Mouse (Mus musculus): ENCODE data around the gene Asna1. TPM values are rescaled to one million over a fixed set of nuclear protein-coding genes. Genes with fewer than 3 reads are reported as not detected.

The Asna1 gene
- polyA plus RNA-seq, 1 experiment from 2014 or later = 116 TPM

DNA sequence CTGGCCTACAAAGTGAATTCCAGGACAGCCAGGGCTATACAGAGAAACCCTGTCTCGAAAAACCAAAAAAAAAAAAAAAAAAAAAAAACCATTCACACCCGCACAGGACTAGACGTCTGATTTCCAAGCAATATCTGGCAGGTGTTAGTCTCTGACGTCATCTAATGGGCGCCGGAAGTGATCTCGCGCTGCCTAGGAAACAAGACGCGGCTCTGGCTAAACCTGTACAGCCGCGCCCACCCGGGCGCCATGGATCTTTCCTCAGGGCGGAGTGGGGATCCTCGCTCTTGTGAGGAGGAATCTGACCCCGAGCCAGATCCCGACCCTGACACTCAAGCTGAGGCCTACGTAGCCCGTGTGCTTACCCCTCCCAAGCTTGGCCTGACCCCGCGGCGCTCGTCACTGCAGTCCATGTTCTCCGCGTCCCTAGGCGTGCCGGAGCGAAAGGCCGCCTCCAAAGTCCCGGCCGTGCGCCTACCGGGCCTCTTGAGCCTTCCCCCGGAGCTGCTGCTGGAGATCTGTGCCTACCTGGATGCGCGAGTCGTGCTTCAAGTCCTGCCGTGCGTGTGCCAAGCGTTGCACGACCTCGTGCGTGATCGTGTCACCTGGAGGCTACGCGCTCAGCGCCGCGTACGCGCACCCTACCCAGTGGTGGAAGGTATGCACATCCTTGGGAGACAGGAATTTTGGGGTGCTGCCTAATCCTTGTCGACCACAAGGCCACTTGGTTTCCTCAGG, 35.0 kb upstream of the Asna1 start, which contains the start of gene Fbxw9:
Gene Fbxw9, plus strand, starts transcription at position 177 of the 738 bp plus-strand sequence.
- Histone ChIP-seq H3K4me3 (replicated peaks; ENCODE audit: low read depth, low read length) (peak within 1 kb of the TSS; percentile 91), H3K4me2 (ENCODE audit: low read length) (peak within 1 kb of the TSS; percentile 97), H3K4me1 (replicated peaks; ENCODE audit: insufficient read depth, low read length) (peaks cover 7% of the 10 kb centered on the region; the same call in 1 of the 2 replicates), H3K9ac (ENCODE audit: low read depth, low read length) (peak within 1 kb of the TSS; percentile 82), H3K27ac (0 out of 2 replicates have a peak within 1 kb of the TSS, but pooled peaks have one; percentile 31), H3K27me3 (ENCODE audit: insufficient read depth, low read length) (no peaks in the 10 kb centered on the region), H3K9me3 (replicated peaks; ENCODE audit: low read length) (no peaks in the 10 kb centered on the region), H3K36me3 (ENCODE audit: insufficient read depth, low read length) (peaks cover 16% of the 10 kb centered on the region; the same call in 1 of the 2 replicates)
- peak; percentile 95 for DNase-seq (ENCODE audit: low spot score)
- under 1% methylated on average over 52 of the region's 53 CpGs for WGBS
- TF ChIP-seq CTCF (IDR thresholded peaks at IDR 0.05; ENCODE audit: low read depth) = no peak
- ATAC-seq (replicated peaks; ENCODE audit: low FRiP score, low read depth) = peak; percentile 89

DNA sequence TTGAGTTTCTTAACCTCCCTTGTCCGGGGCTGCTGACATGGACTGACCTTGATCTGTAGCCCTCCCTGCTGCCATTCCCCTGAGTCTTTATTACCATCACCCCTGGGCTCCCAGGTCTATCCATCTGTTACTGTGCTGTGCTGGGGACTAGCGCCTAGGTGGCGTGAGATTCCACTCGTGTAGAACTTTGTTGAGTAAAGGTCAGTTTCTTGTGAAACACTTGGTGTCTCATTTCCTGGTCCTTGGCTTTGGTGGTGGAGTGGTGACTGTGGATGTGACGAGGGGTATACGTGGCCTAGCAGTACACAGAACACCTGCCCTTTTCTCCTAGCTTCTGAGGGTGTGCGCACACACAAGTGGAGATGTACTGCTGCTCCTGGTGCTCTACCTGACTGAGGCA, 32.3 kb upstream of the Asna1 start:
- WGBS = 77% methylated on average over 7 of the region's 7 CpGs
- no peak overlapping the region for H3K27ac ChIP-seq
- no peaks in the 10 kb centered on the region for H3K9me3 ChIP-seq (replicated peaks; ENCODE audit: low read length)
- H3K4me3 ChIP-seq (replicated peaks; ENCODE audit: low read depth, low read length) = no peak overlapping the region
- H3K36me3 ChIP-seq (ENCODE audit: insufficient read depth, low read length) = peaks cover 42% of the 10 kb centered on the region
- no peak for ATAC-seq (replicated peaks; ENCODE audit: low FRiP score, low read depth)
- no peak overlapping the region for H3K9ac ChIP-seq (ENCODE audit: low read depth, low read length)
- no peak for TF ChIP-seq CTCF (IDR thresholded peaks at IDR 0.05; ENCODE audit: low read depth)
- H3K4me2 ChIP-seq (ENCODE audit: low read length) = no peak overlapping the region
- H3K4me1 ChIP-seq (replicated peaks; ENCODE audit: insufficient read depth, low read length) = peaks cover 7% of the 10 kb centered on the region; the same call in 1 of the 2 replicates
- no peaks in the 10 kb centered on the region for H3K27me3 ChIP-seq (ENCODE audit: insufficient read depth, low read length)
- no peak for DNase-seq (ENCODE audit: low spot score)

DNA sequence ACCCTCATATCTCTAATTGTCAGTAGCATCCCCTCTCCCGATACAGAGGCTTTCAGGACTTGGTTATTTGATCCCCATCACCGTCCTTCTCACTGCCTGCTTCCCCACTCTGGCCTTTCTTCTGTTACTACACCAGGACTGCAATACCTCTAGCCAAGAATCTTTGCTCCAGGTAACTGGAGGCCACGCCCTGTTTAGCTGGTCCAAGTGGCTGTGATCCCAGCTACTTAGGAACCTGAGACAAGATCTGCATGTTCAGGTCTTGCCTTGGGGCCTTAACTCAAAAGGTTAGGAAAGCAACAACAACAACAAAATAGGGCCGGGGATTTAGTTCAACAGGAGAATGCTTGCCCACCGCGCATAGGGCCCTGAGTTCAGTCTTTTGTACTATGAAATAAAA, 18.5 kb upstream of the Asna1 start:
- ATAC-seq (replicated peaks; ENCODE audit: low FRiP score, low read depth) = no peak
- no peak for TF ChIP-seq CTCF (IDR thresholded peaks at IDR 0.05; ENCODE audit: low read depth)
- no peaks in the 10 kb centered on the region for H3K9me3 ChIP-seq (replicated peaks; ENCODE audit: low read length)
- H3K4me2 ChIP-seq (ENCODE audit: low read length) = no peak overlapping the region
- no peak overlapping the region for H3K9ac ChIP-seq (ENCODE audit: low read depth, low read length)
- no peak overlapping the region for H3K4me3 ChIP-seq (replicated peaks; ENCODE audit: low read depth, low read length)
- peaks cover 5% of the 10 kb centered on the region; the same call in 1 of the 2 replicates for H3K4me1 ChIP-seq (replicated peaks; ENCODE audit: insufficient read depth, low read length)
- H3K27me3 ChIP-seq (ENCODE audit: insufficient read depth, low read length) = no peaks in the 10 kb centered on the region
- H3K36me3 ChIP-seq (ENCODE audit: insufficient read depth, low read length) = peaks cover 59% of the 10 kb centered on the region
- H3K27ac ChIP-seq = no peak overlapping the region
- WGBS = 88% methylated on average over 6 of the region's 6 CpGs
- no peak for DNase-seq (ENCODE audit: low spot score)

DNA sequence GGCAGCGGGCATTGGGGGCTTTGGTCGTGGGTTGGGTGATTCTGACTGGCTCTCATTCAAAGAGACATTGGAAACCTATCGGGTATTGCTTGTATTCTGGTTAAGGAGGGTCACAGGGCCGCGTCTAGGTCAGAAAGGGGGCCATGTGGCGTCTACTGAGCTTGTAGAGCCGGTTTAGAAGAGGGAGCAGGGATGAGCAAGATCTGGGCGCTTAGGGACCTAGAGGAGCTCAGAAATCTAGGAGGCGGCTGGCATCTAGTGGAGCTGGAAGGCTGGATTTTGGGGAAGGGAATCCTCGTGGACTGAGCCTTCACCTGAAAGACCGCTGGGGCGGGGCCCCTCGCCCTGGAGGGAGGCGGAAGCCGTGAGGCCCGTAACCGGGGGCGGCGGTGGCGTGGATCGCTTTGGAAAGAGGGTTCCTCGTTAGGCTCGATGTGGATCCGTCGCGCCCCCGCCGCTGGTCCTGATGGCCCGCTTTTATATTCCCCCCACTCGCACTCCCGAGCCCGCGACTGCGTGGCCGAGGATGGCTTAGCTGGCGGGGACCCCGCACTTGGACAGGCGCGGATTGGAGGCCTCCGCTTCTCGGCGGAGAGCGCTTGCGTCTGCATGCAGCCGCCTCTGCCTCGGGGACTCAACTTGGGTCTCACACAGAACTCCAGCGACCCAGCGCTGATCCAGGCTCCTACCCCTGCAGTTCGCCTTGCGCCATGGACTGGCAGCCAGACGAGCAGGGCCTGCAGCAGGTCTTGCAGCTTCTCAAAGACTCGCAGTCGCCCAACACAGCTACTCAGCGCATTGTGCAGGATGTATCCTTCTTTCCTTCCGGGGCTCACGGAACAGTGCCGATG, 12.8 kb upstream of the Asna1 start:
- no peak for TF ChIP-seq CTCF (IDR thresholded peaks at IDR 0.05; ENCODE audit: low read depth)
- H3K4me2 ChIP-seq (ENCODE audit: low read length) = peak overlapping the region; percentile 99
- H3K9me3 ChIP-seq (replicated peaks; ENCODE audit: low read length) = no peaks in the 10 kb centered on the region
- peak overlapping the region; percentile 85 for H3K4me3 ChIP-seq (replicated peaks; ENCODE audit: low read depth, low read length)
- ATAC-seq (replicated peaks; ENCODE audit: low FRiP score, low read depth) (0 out of 2 replicates have a peak, but pooled peaks have one; percentile 2), DNase-seq (ENCODE audit: low spot score) (peak; percentile 49)
- peak overlapping the region; percentile 89 for H3K9ac ChIP-seq (ENCODE audit: low read depth, low read length)
- peak overlapping the region; percentile 99 for H3K27ac ChIP-seq
- under 1% methylated on average over 53 of the region's 57 CpGs for WGBS
- H3K36me3 ChIP-seq (ENCODE audit: insufficient read depth, low read length) = peaks cover 9% of the 10 kb centered on the region
- H3K27me3 ChIP-seq (ENCODE audit: insufficient read depth, low read length) = no peaks in the 10 kb centered on the region
- peaks cover 13% of the 10 kb centered on the region for H3K4me1 ChIP-seq (replicated peaks; ENCODE audit: insufficient read depth, low read length)

DNA sequence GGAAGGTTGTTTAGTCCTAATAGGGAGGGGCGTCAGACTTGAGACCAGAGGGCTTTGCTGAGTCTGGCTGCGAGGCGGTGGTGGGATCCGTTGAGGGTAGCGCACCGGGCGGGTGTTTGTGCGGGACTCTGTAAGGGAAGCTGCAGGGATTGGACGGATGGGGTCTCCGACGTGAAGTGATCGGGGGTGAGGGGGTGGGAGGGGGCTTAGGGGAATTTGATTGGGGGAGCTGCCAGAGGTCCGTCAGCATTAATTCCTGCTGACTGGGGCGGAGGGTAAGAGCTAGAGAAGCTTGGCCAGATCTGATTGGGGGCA, 12.2 kb upstream of the Asna1 start:
- no peak for DNase-seq (ENCODE audit: low spot score)
- 1% methylated on average over 14 of the region's 14 CpGs for WGBS
- ATAC-seq (replicated peaks; ENCODE audit: low FRiP score, low read depth) = peak; percentile 40
- Histone ChIP-seq H3K9me3 (replicated peaks; ENCODE audit: low read length) (no peaks in the 10 kb centered on the region), H3K27me3 (ENCODE audit: insufficient read depth, low read length) (no peaks in the 10 kb centered on the region), H3K9ac (ENCODE audit: low read depth, low read length) (peak overlapping the region; percentile 89), H3K4me3 (replicated peaks; ENCODE audit: low read depth, low read length) (peak overlapping the region; percentile 85), H3K36me3 (ENCODE audit: insufficient read depth, low read length) (peaks cover 8% of the 10 kb centered on the region), H3K27ac (peak overlapping the region; percentile 99), H3K4me1 (replicated peaks; ENCODE audit: insufficient read depth, low read length) (peaks cover 13% of the 10 kb centered on the region), H3K4me2 (ENCODE audit: low read length) (peak overlapping the region; percentile 99)
- no peak for TF ChIP-seq CTCF (IDR thresholded peaks at IDR 0.05; ENCODE audit: low read depth)

DNA sequence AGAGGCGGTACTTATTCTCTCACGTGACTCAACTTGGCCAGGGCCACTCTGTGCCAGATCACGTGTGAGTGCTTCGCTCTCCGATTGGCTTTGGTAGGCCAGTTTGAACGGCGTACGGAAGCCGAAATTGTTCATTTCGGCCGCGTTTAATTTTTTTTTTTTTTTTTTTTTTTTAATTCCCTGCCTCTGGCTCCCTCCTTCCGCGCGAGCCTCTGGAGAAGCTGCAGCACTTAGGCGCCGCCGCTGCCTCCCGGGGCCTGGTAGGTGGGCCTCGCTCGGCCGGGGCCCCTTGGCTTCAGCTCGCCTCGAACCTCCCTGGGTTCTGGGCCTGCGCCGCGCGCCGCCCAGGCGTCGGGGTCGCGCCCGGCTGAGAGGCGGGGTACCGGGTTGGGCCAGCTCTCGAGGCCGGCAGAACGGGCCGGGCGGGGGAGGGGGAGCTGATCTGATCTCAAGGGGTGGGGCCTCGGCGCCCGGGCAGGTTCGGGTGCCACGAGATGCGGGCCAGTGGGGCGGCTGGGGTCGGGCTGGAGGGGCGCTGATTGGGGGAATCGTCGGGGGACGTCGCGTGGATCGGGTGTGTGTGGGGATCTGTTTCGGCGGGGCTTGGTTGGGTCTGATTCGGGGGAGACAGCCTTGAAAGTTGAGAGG, 11.8 kb upstream of the Asna1 start, which contains the start of gene Tnpo2:
Gene Tnpo2, plus strand, starts transcription at position 198 of the 648 bp plus-strand sequence.
- no peak for TF ChIP-seq CTCF (IDR thresholded peaks at IDR 0.05; ENCODE audit: low read depth)
- under 1% methylated on average over 59 of the region's 59 CpGs for WGBS
- Histone ChIP-seq H3K4me1 (replicated peaks; ENCODE audit: insufficient read depth, low read length) (peaks cover 13% of the 10 kb centered on the region), H3K9me3 (replicated peaks; ENCODE audit: low read length) (no peaks in the 10 kb centered on the region), H3K4me3 (replicated peaks; ENCODE audit: low read depth, low read length) (peak within 1 kb of the TSS; percentile 85), H3K27me3 (ENCODE audit: insufficient read depth, low read length) (no peaks in the 10 kb centered on the region), H3K36me3 (ENCODE audit: insufficient read depth, low read length) (peaks cover 13% of the 10 kb centered on the region), H3K4me2 (ENCODE audit: low read length) (peak within 1 kb of the TSS; percentile 99), H3K27ac (peak within 1 kb of the TSS; percentile 99), H3K9ac (ENCODE audit: low read depth, low read length) (peak within 1 kb of the TSS; percentile 89)
- DNase-seq (ENCODE audit: low spot score) (peak; percentile 99), ATAC-seq (replicated peaks; ENCODE audit: low FRiP score, low read depth) (peak; percentile 89)
